Mouse (Mus musculus) subcutaneous adipose tissue, adult 2 months (tissue): ENCODE data around the gene Fhl1. TPM values are rescaled to one million over a fixed set of nuclear protein-coding genes. Genes with fewer than 3 reads are reported as not detected.

Experiments
- polyA plus RNA-seq: library from polyadenylated mRNA; depleted of rRNA; stranded (reverse); fragments of >200 nt; gene quantifications from 2 replicates; pipeline ENCODE4 v1.2.3, GENCODE M21; 2012; ENCODE audit warnings: low replicate concordance; rRNA removed

The Fhl1 gene
- polyA plus RNA-seq, result 326 and 519 TPM in 2 replicates

GRCm38 (mm10) chrX:56731306-56732201, at the start of gene Fhl1:
TSS of gene Fhl1 (plus strand) at chrX:56731787.

GRCm38 (mm10) chrX:56821765-56822603, 90.4 kb downstream of the Fhl1 start, which contains the start of gene Map7d3:
TSS of gene Map7d3 (minus strand) at chrX:56822326.

Other genes with a start within 250 kb of the Fhl1 start
- not detected in 2 replicates for gene Gm10477, start 207.0 kb upstream of the Fhl1 start, polyA plus RNA-seq
- not detected in 2 replicates for gene Gm648, start 182.2 kb upstream of the Fhl1 start, polyA plus RNA-seq
- gene Mmgt1, start 133.7 kb upstream of the Fhl1 start, polyA plus RNA-seq, result 12.1 and 15.8 TPM in 2 replicates
- 32.4 and 34.4 TPM in 2 replicates for gene Slc9a6, start 122.0 kb upstream of the Fhl1 start, polyA plus RNA-seq
- gene Map7d3, start 90.5 kb downstream of the Fhl1 start, polyA plus RNA-seq, result 0.69 and 0.76 TPM in 2 replicates
- not detected in 2 replicates for gene Adgrg4, start 138.4 kb downstream of the Fhl1 start, polyA plus RNA-seq